Mouse (Mus musculus) liver, embryonic 14.5 days (tissue): ENCODE measurements around the gene Brf1.

Experiments used
- CTCF ChIP-seq: IDR thresholded peaks from 2 replicates; pipeline ENCODE4 v1.5.1; 2016; ENCODE audit warnings: antibody characterized with exemption, low read depth, control low read depth
- EP300 ChIP-seq: IDR thresholded peaks from 2 replicates; pipeline ENCODE4 v1.6.1; 2016; ENCODE audit warnings: antibody characterized with exemption, low read depth

GRCm38 (mm10) chr12:112929562-112930352 is 70.7 kb downstream of the Brf1 start, which contains the start of gene Jag2:
- TF ChIP-seq CTCF (peak; percentile 44; the same call in 1 of the 2 replicates), EP300 (no peak)
